Mouse (Mus musculus) megakaryocyte, embryonic 14.5 days (primary cell): ENCODE measurements around the gene Gkap1.

Experiments
- FLI1 ChIP-seq: IDR thresholded peaks from 2 replicates; pipeline ENCODE4 v1.6.1; 2012; ENCODE audit warnings: low read length, inconsistent platforms, mixed read lengths
- GATA1 ChIP-seq: IDR thresholded peaks from 3 replicates; pipeline ENCODE4 v1.6.1; 2012; ENCODE audit warnings: mixed read lengths, low read length, inconsistent platforms, borderline replicate concordance

DNA sequence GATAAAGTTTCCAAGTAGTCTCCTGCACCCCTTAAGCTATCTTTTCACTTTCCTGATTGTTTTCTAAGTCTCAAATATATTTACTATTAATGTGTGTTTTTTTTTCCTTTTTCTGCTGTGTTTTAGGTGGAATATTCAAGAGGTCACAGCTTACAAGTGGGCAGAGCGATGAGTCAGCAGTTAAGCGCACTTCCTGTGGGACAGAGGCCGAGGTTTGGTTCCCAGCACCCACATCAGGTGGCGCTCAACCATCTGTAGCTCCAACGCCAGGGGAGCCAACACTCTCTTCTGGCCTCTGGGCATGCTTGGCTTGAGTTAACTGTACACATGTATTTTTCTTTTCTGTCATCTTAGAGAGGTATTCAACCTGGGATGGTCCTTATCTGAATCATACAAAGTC lies 32.0 kb upstream of the Gkap1 start:
- no peak for TF ChIP-seq GATA1
- no peak for TF ChIP-seq FLI1
